Mouse (Mus musculus): ENCODE results near the gene Pik3ap1. TPM values are rescaled to one million over a fixed set of nuclear protein-coding genes. Genes with fewer than 3 reads are reported as not detected.
A peak's percentile ranks its signal among the peaks of the same experiment; 100 is the strongest.

Pik3ap1 gene
- polyA plus RNA-seq, 1 experiment from 2014 or later = 8.6 TPM

- H3K9ac ChIP-seq (replicated peaks; ENCODE audit: low read depth) = no peak overlapping the region
- no peak for ATAC-seq
- no peak for DNase-seq (ENCODE audit: low spot score)
- H3K4me3 ChIP-seq (ENCODE audit: low read depth, low read length) = no peak overlapping the region
- no peaks in the 10 kb centered on the region for H3K36me3 ChIP-seq (ENCODE audit: insufficient read depth, low read length)
- 82% methylated on average over 3 of the region's 3 CpGs for WGBS
- TF ChIP-seq EP300 (IDR thresholded peaks at IDR 0.05) (no peak), CTCF (IDR thresholded peaks at IDR 0.05) (no peak)
- no peak overlapping the region for H3K4me2 ChIP-seq (replicated peaks; ENCODE audit: low read depth, low read length)
- no peaks in the 10 kb centered on the region for H3K27me3 ChIP-seq (replicated peaks; ENCODE audit: insufficient read depth, low read length)
- H3K4me1 ChIP-seq (ENCODE audit: insufficient read depth, low read depth, low read length) = peaks cover 8% of the 10 kb centered on the region
- no peak overlapping the region for H3K27ac ChIP-seq (ENCODE audit: low read length)
- no peaks in the 10 kb centered on the region for H3K9me3 ChIP-seq (ENCODE audit: low read length)
Observed at GRCm38 (mm10) chr19:41260736-41261135, 124.2 kb downstream of the Pik3ap1 start.

- Histone ChIP-seq H3K4me3 (ENCODE audit: low read depth, low read length) (no peak overlapping the region), H3K9me3 (ENCODE audit: low read length) (no peaks in the 10 kb centered on the region), H3K9ac (replicated peaks; ENCODE audit: low read depth) (no peak overlapping the region), H3K4me1 (ENCODE audit: insufficient read depth, low read depth, low read length) (peaks cover 8% of the 10 kb centered on the region), H3K27ac (ENCODE audit: low read length) (no peak overlapping the region), H3K27me3 (replicated peaks; ENCODE audit: insufficient read depth, low read length) (no peaks in the 10 kb centered on the region), H3K4me2 (replicated peaks; ENCODE audit: low read depth, low read length) (no peak overlapping the region), H3K36me3 (ENCODE audit: insufficient read depth, low read length) (no peaks in the 10 kb centered on the region)
- WGBS = 77% methylated on average over 6 of the region's 6 CpGs
- TF ChIP-seq CTCF (IDR thresholded peaks at IDR 0.05) (no peak), EP300 (IDR thresholded peaks at IDR 0.05) (no peak)
- DNase-seq (ENCODE audit: low spot score) = no peak
- ATAC-seq = no peak
Observed at GRCm38 (mm10) chr19:41259256-41259655, 125.6 kb downstream of the Pik3ap1 start.

GRCm38 (mm10) chr19:41258707-41259106, 126.2 kb downstream of the Pik3ap1 start:
- Histone ChIP-seq H3K4me3 (ENCODE audit: low read depth, low read length) (no peak overlapping the region), H3K4me1 (ENCODE audit: insufficient read depth, low read depth, low read length) (peaks cover 8% of the 10 kb centered on the region), H3K36me3 (ENCODE audit: insufficient read depth, low read length) (no peaks in the 10 kb centered on the region), H3K27me3 (replicated peaks; ENCODE audit: insufficient read depth, low read length) (no peaks in the 10 kb centered on the region), H3K9me3 (ENCODE audit: low read length) (no peaks in the 10 kb centered on the region), H3K9ac (replicated peaks; ENCODE audit: low read depth) (no peak overlapping the region), H3K27ac (ENCODE audit: low read length) (no peak overlapping the region), H3K4me2 (replicated peaks; ENCODE audit: low read depth, low read length) (no peak overlapping the region)
- TF ChIP-seq EP300 (IDR thresholded peaks at IDR 0.05) (no peak), CTCF (IDR thresholded peaks at IDR 0.05) (peak; percentile 67)
- peak; percentile 60 for DNase-seq (ENCODE audit: low spot score)
- ATAC-seq = no peak
- 29% methylated on average over 2 of the region's 2 CpGs for WGBS

- Histone ChIP-seq H3K4me1 (ENCODE audit: insufficient read depth, low read depth, low read length) (peaks cover 3% of the 10 kb centered on the region), H3K4me3 (ENCODE audit: low read depth, low read length) (no peak overlapping the region), H3K27ac (ENCODE audit: low read length) (no peak overlapping the region), H3K9ac (replicated peaks; ENCODE audit: low read depth) (no peak overlapping the region), H3K36me3 (ENCODE audit: insufficient read depth, low read length) (no peaks in the 10 kb centered on the region), H3K9me3 (ENCODE audit: low read length) (no peaks in the 10 kb centered on the region), H3K4me2 (replicated peaks; ENCODE audit: low read depth, low read length) (no peak overlapping the region), H3K27me3 (replicated peaks; ENCODE audit: insufficient read depth, low read length) (no peaks in the 10 kb centered on the region)
- TF ChIP-seq EP300 (IDR thresholded peaks at IDR 0.05) (peak; percentile 62; the same call in 1 of the 2 replicates), CTCF (IDR thresholded peaks at IDR 0.05) (no peak)
- ATAC-seq = peak; percentile 86
- DNase-seq (ENCODE audit: low spot score) = peak; percentile 77
- 58% methylated on average over 5 of the region's 5 CpGs for WGBS
Observed at GRCm38 (mm10) chr19:41254584-41254983, 130.3 kb downstream of the Pik3ap1 start.

- no peak overlapping the region for H3K4me3 ChIP-seq (ENCODE audit: low read depth, low read length)
- H3K27me3 ChIP-seq (replicated peaks; ENCODE audit: insufficient read depth, low read length) = no peaks in the 10 kb centered on the region
- H3K9me3 ChIP-seq (ENCODE audit: low read length) = no peaks in the 10 kb centered on the region
- TF ChIP-seq CTCF (IDR thresholded peaks at IDR 0.05) (no peak), EP300 (IDR thresholded peaks at IDR 0.05) (no peak)
- H3K36me3 ChIP-seq (ENCODE audit: insufficient read depth, low read length) = peaks cover 14% of the 10 kb centered on the region; the same call in 1 of the 2 replicates
- ATAC-seq = peak; percentile 78
- DNase-seq (ENCODE audit: low spot score) = peak; percentile 29
- WGBS = 23% methylated on average over 4 of the region's 4 CpGs
- no peak overlapping the region for H3K4me2 ChIP-seq (replicated peaks; ENCODE audit: low read depth, low read length)
- H3K9ac ChIP-seq (replicated peaks; ENCODE audit: low read depth) = no peak overlapping the region
- H3K4me1 ChIP-seq (ENCODE audit: insufficient read depth, low read depth, low read length) = no peaks in the 10 kb centered on the region; the same call in 1 of the 2 replicates
- H3K27ac ChIP-seq (ENCODE audit: low read length) = 0 out of 2 replicates have a peak overlapping the region, but pooled peaks have one; percentile 57
Observed at GRCm38 (mm10) chr19:41248968-41249367, 135.9 kb downstream of the Pik3ap1 start.

- H3K4me3 ChIP-seq (ENCODE audit: low read depth, low read length) = no peak overlapping the region
- no peaks in the 10 kb centered on the region; the same call in 1 of the 2 replicates for H3K4me1 ChIP-seq (ENCODE audit: insufficient read depth, low read depth, low read length)
- TF ChIP-seq EP300 (IDR thresholded peaks at IDR 0.05) = no peak; the same call in 1 of the 2 replicates
- TF ChIP-seq CTCF (IDR thresholded peaks at IDR 0.05) = no peak
- no peak overlapping the region for H3K4me2 ChIP-seq (replicated peaks; ENCODE audit: low read depth, low read length)
- ATAC-seq (peak; percentile 30), DNase-seq (ENCODE audit: low spot score) (no peak)
- no peaks in the 10 kb centered on the region for H3K9me3 ChIP-seq (ENCODE audit: low read length)
- H3K36me3 ChIP-seq (ENCODE audit: insufficient read depth, low read length) = peaks cover 14% of the 10 kb centered on the region; the same call in 1 of the 2 replicates
- no peaks in the 10 kb centered on the region for H3K27me3 ChIP-seq (replicated peaks; ENCODE audit: insufficient read depth, low read length)
- 85% methylated on average over 3 of the region's 3 CpGs for WGBS
- H3K9ac ChIP-seq (replicated peaks; ENCODE audit: low read depth) = no peak overlapping the region
- peak overlapping the region; percentile 57; the same call in 1 of the 2 replicates for H3K27ac ChIP-seq (ENCODE audit: low read length)
Observed at GRCm38 (mm10) chr19:41248271-41248670, 136.6 kb downstream of the Pik3ap1 start.
